Mouse (Mus musculus): ENCODE results near the gene Mettl21e. TPM values are rescaled to one million over a fixed set of nuclear protein-coding genes. Genes with fewer than 3 reads are reported as not detected.

The Mettl21e gene
- polyA plus RNA-seq, 1 experiment from 2014 or later, result not detected

DNA sequence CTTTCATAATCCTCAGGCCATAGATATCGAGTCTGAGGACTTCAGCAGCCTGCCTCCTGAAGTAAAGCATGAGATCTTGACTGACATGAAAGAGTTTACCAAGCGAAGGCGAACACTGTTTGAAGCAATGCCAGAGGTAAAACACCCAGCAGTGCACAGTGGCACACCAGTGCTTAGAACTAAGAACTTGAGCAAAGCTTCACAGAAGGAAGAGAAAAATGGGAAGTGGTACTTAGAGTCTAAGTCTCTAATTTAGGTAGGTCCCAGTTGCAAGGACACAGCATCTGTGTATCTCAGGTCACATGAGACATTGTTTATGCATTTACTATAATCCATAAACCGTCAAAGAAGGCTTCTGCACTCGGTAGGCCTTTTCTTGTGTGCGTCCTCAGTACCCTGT is 56.9 kb downstream of the Mettl21e start:
- H3K27me3 ChIP-seq (ENCODE audit: control insufficient read depth, insufficient read depth, low read length), result no peaks in the 10 kb centered on the region
- peaks cover 17% of the 10 kb centered on the region for H3K36me3 ChIP-seq (ENCODE audit: control insufficient read depth, insufficient read depth, low read length)
- 96% methylated on average over 6 of the region's 6 CpGs for WGBS
- DNase-seq (ENCODE audit: low spot score) (no peak), ATAC-seq (replicated peaks; ENCODE audit: low FRiP score) (no peak)
- no peaks in the 10 kb centered on the region for H3K4me1 ChIP-seq (replicated peaks; ENCODE audit: control insufficient read depth, insufficient read depth, low read length)
- H3K9me3 ChIP-seq (ENCODE audit: control insufficient read depth, low read length), result no peaks in the 10 kb centered on the region
- no peak overlapping the region for H3K27ac ChIP-seq (ENCODE audit: low read depth, low read length)
- H3K9ac ChIP-seq (ENCODE audit: low read length), result no peak overlapping the region
- H3K4me3 ChIP-seq (ENCODE audit: low read depth, low read length), result no peak overlapping the region
- no peak overlapping the region for H3K4me2 ChIP-seq (ENCODE audit: low read depth, low read length, severe bottlenecking)

DNA sequence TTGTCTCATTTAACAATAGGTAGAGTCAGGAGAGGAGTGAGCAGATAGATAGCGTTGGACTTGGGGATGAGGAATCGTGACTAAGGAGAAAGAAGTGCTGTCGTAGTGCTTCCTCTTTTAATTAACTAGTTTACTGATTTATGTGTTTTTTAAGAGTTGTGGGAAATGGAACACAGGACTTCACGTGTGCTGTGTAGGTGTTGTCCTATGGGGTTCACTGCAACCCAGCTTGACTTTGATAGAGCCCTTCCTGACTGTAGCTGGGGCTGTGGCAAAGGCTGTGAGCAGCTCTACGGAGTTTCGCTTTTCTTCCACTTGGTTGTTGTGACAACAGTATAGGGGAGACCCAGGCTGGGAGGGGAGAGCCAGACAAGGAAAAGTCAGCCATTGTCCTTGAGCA is 60.4 kb downstream of the Mettl21e start:
- H3K36me3 ChIP-seq (ENCODE audit: control insufficient read depth, insufficient read depth, low read length), result peaks cover 11% of the 10 kb centered on the region
- WGBS, result 91% methylated on average over 6 of the region's 6 CpGs
- H3K9me3 ChIP-seq (ENCODE audit: control insufficient read depth, low read length), result no peaks in the 10 kb centered on the region
- H3K27ac ChIP-seq (ENCODE audit: low read depth, low read length), result no peak overlapping the region
- H3K27me3 ChIP-seq (ENCODE audit: control insufficient read depth, insufficient read depth, low read length), result no peaks in the 10 kb centered on the region
- DNase-seq (ENCODE audit: low spot score), result no peak
- H3K9ac ChIP-seq (ENCODE audit: low read length), result no peak overlapping the region
- H3K4me1 ChIP-seq (replicated peaks; ENCODE audit: control insufficient read depth, insufficient read depth, low read length), result no peaks in the 10 kb centered on the region
- no peak overlapping the region for H3K4me2 ChIP-seq (ENCODE audit: low read depth, low read length, severe bottlenecking)
- ATAC-seq (replicated peaks; ENCODE audit: low FRiP score), result no peak
- H3K4me3 ChIP-seq (ENCODE audit: low read depth, low read length), result no peak overlapping the region

DNA sequence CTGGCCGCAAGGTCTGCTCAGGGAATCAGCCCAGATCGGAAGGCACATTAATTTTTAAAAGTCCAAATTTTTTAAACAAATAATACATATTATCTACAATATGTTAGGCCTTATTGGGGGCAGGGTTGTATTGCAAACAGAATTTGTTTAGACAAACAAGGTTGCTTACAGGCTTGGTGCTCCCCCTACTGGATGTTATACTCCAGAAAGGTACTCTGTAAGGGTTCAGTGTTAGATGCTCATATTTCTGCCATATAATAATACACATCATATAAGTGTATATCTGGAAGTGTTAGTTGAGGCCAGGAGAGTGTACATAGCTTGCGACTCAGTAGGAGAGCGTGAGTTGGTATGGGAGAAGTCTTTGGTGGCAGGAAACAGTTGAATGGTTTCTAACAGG is 63.5 kb downstream of the Mettl21e start:
- no peaks in the 10 kb centered on the region for H3K9me3 ChIP-seq (ENCODE audit: control insufficient read depth, low read length)
- no peak overlapping the region for H3K27ac ChIP-seq (ENCODE audit: low read depth, low read length)
- no peak for DNase-seq (ENCODE audit: low spot score)
- peaks cover 6% of the 10 kb centered on the region; the same call in 1 of the 2 replicates for H3K36me3 ChIP-seq (ENCODE audit: control insufficient read depth, insufficient read depth, low read length)
- H3K4me2 ChIP-seq (ENCODE audit: low read depth, low read length, severe bottlenecking), result no peak overlapping the region
- ATAC-seq (replicated peaks; ENCODE audit: low FRiP score), result no peak
- no peaks in the 10 kb centered on the region for H3K27me3 ChIP-seq (ENCODE audit: control insufficient read depth, insufficient read depth, low read length)
- no peaks in the 10 kb centered on the region for H3K4me1 ChIP-seq (replicated peaks; ENCODE audit: control insufficient read depth, insufficient read depth, low read length)
- H3K9ac ChIP-seq (ENCODE audit: low read length), result no peak overlapping the region
- H3K4me3 ChIP-seq (ENCODE audit: low read depth, low read length), result no peak overlapping the region
- WGBS, result 97% methylated on average over 4 of the region's 4 CpGs

Other genes with a start within 250 kb of the Mettl21e start
- gene Mettl21c, start 198.9 kb downstream of the Mettl21e start, polyA plus RNA-seq (2014; fragmentation: Nextera tagmentation; extraction: Ambion mirVana), result 0.85 and 0.86 TPM in 2 replicates
- 0.28 TPM in 2 replicates for gene Gm8251, start 157.0 kb downstream of the Mettl21e start, polyA plus RNA-seq (2014; fragmentation: Nextera tagmentation; extraction: Ambion mirVana)
- gene Tex30, start 116.5 kb downstream of the Mettl21e start, polyA plus RNA-seq (2014; fragmentation: Nextera tagmentation; extraction: Ambion mirVana), result 116 and 123 TPM in 2 replicates
- gene Kdelc1, start 100.2 kb downstream of the Mettl21e start, polyA plus RNA-seq (2014; fragmentation: Nextera tagmentation; extraction: Ambion mirVana), result 62.0 and 63.5 TPM in 2 replicates
- 27.6 and 32.1 TPM in 2 replicates for gene Bivm, start 100.0 kb downstream of the Mettl21e start, polyA plus RNA-seq (2014; fragmentation: Nextera tagmentation; extraction: Ambion mirVana)
- gene Ercc5, start 71.2 kb downstream of the Mettl21e start, polyA plus RNA-seq (2014; fragmentation: Nextera tagmentation; extraction: Ambion mirVana), result 36.0 and 40.9 TPM in 2 replicates